Mouse (Mus musculus) MEL (cell line): ENCODE results near the gene 4933414I15Rik. TPM values are rescaled to one million over a fixed set of nuclear protein-coding genes. Genes with fewer than 3 reads are reported as not detected.

Experiments used
- DNase-seq: peaks from one replicate; pipeline ENCODE4 v3.0.0; 2011; ENCODE audit warnings: low read depth, low spot score
- H3K27ac ChIP-seq: 2 replicates; pipeline ENCODE4 v1.5.1; 2012; ENCODE audit warnings: low read depth, mild to moderate bottlenecking, control low read depth, low read length, moderate library complexity; ENCODE audit not compliant: control insufficient read depth
- H3K27me3 ChIP-seq, 2 experiments: fragments of 150-350 bp in 1 of 2; sonication (generic) in 1 of 2; 2 replicates each; pipeline ENCODE4 v1.6.1; 2012; ENCODE audit warnings: low read length in 2 of 2, mild to moderate bottlenecking in 2 of 2, improper control_type of control experiment in 1 of 2, moderate library complexity in 1 of 2; ENCODE audit not compliant: insufficient read depth in 2 of 2, control insufficient read depth in 1 of 2
- H3K36me3 ChIP-seq, 2 experiments: 2 replicates each; pipeline ENCODE4 v1.6.1; 2012 to 2014; ENCODE audit warnings: low read length in 2 of 2, improper control_type of control experiment in 1 of 2, inconsistent platforms in 1 of 2, mild to moderate bottlenecking in 1 of 2; ENCODE audit not compliant: insufficient read depth in 2 of 2, control insufficient read depth in 1 of 2
- H3K4me1 ChIP-seq, 2 experiments: fragments of 150-350 bp in 1 of 2; sonication (generic) in 1 of 2; 2 replicates each; pipeline ENCODE4 v1.6.1; 2012; ENCODE audit warnings: low read length in 2 of 2, improper control_type of control experiment in 1 of 2, mild to moderate bottlenecking in 1 of 2; ENCODE audit not compliant: insufficient read depth in 2 of 2, control insufficient read depth in 1 of 2
- H3K4me3 ChIP-seq, 2 experiments: fragments of 150-350 bp in 1 of 2; sonication (generic) in 1 of 2; 2 replicates each; pipeline ENCODE4 v1.5.1; 2012; ENCODE audit warnings: low read depth in 2 of 2, low read length in 2 of 2, mild to moderate bottlenecking in 2 of 2, moderate library complexity in 2 of 2, control low read depth in 1 of 2, improper control_type of control experiment in 1 of 2; ENCODE audit not compliant: control insufficient read depth in 1 of 2, insufficient read depth in 1 of 2
- H3K79me2 ChIP-seq: 2 replicates; pipeline ENCODE4 v1.6.1; 2012; ENCODE audit warnings: mild to moderate bottlenecking, low read length, moderate library complexity; ENCODE audit not compliant: control insufficient read depth, poor library complexity, insufficient read depth
- H3K9ac ChIP-seq: 2 replicates; pipeline ENCODE4 v1.6.1; 2012; ENCODE audit warnings: low read depth, mild to moderate bottlenecking, control low read depth, low read length, moderate library complexity; ENCODE audit not compliant: control insufficient read depth, poor library complexity, severe bottlenecking
- H3K9me3 ChIP-seq: fragments of 150-350 bp; sonication (generic); replicated peaks from 2 replicates; pipeline ENCODE4 v1.6.1; 2012; ENCODE audit warnings: mild to moderate bottlenecking, low read length, improper control_type of control experiment, moderate library complexity; ENCODE audit not compliant: insufficient read depth
- E2F4 ChIP-seq: IDR thresholded peaks from 2 replicates; pipeline ENCODE4 v1.6.1; 2011; ENCODE audit warnings: low read depth, low read length, improper control_type of control experiment, borderline replicate concordance
- ELF1 ChIP-seq: IDR thresholded peaks from 2 replicates; pipeline ENCODE4 v1.6.1; 2014; ENCODE audit warnings: low read depth, mild to moderate bottlenecking, inconsistent platforms, low read length, improper control_type of control experiment, moderate library complexity
- JUND ChIP-seq: IDR thresholded peaks from 2 replicates; pipeline ENCODE4 v1.6.1; 2011; ENCODE audit warnings: low read depth, mild to moderate bottlenecking, improper control_type of control experiment, low read length
- KAT2A ChIP-seq: conservative IDR thresholded peaks from 2 replicates; pipeline ENCODE4 v1.6.1; 2012; ENCODE audit warnings: low read depth, low read length, improper control_type of control experiment, inconsistent platforms
- MAZ ChIP-seq: IDR thresholded peaks from 2 replicates; pipeline ENCODE4 v1.6.1; 2012; ENCODE audit warnings: low read depth, mild to moderate bottlenecking, inconsistent platforms, low read length, improper control_type of control experiment
- MXI1 ChIP-seq: IDR thresholded peaks from 2 replicates; pipeline ENCODE4 v1.6.1; 2011; ENCODE audit warnings: mild to moderate bottlenecking, low read depth, low read length, improper control_type of control experiment
- MYB ChIP-seq: IDR thresholded peaks from 2 replicates; pipeline ENCODE4 v1.6.1; 2011; ENCODE audit warnings: mild to moderate bottlenecking, low read depth, low read length, improper control_type of control experiment
- NRF1 ChIP-seq: IDR thresholded peaks from 2 replicates; pipeline ENCODE4 v1.6.1; 2014; ENCODE audit warnings: low read depth, mild to moderate bottlenecking, inconsistent platforms, low read length, improper control_type of control experiment, moderate library complexity; ENCODE audit not compliant: poor library complexity, insufficient read depth, severe bottlenecking
- POLR2A ChIP-seq, 2 experiments: IDR thresholded peaks; 2 replicates each; pipeline ENCODE4 v1.6.1; 2011 to 2012; ENCODE audit warnings: low read length in 2 of 2, mild to moderate bottlenecking in 2 of 2, control low read depth in 1 of 2, improper control_type of control experiment in 1 of 2, low read depth in 1 of 2, moderate library complexity in 1 of 2; ENCODE audit not compliant: control insufficient read depth in 1 of 2, insufficient read depth in 1 of 2, poor library complexity in 1 of 2
- POLR2AphosphoS2 ChIP-seq: IDR thresholded peaks from 2 replicates; pipeline ENCODE4 v1.6.1; 2011; ENCODE audit warnings: low read length, improper control_type of control experiment
- POLR2AphosphoS5 ChIP-seq: IDR thresholded peaks from 2 replicates; pipeline ENCODE4 v1.6.1; 2012; ENCODE audit warnings: low read depth, borderline replicate concordance, mild to moderate bottlenecking, inconsistent platforms, low read length, moderate library complexity, mixed read lengths
- RAD21 ChIP-seq: IDR thresholded peaks from 2 replicates; pipeline ENCODE4 v1.6.1; 2011; ENCODE audit warnings: mild to moderate bottlenecking, low read depth, low read length, improper control_type of control experiment
- SIN3A ChIP-seq: IDR thresholded peaks from 2 replicates; pipeline ENCODE4 v1.6.1; 2012; ENCODE audit warnings: low read length, improper control_type of control experiment, inconsistent platforms
- SMC3 ChIP-seq: IDR thresholded peaks from 2 replicates; pipeline ENCODE4 v1.6.1; 2011; ENCODE audit warnings: low read depth, low read length, improper control_type of control experiment
- TAL1 ChIP-seq: IDR thresholded peaks from 2 replicates; pipeline ENCODE4 v1.6.1; 2012; ENCODE audit warnings: mild to moderate bottlenecking, inconsistent platforms, low read length, moderate library complexity, mixed read lengths
- USF1 ChIP-seq: IDR thresholded peaks from 2 replicates; pipeline ENCODE4 v1.6.1; 2014; ENCODE audit warnings: low read depth, mild to moderate bottlenecking, inconsistent platforms, low read length, improper control_type of control experiment, moderate library complexity
- ZKSCAN1 ChIP-seq: IDR thresholded peaks from 2 replicates; pipeline ENCODE4 v1.6.1; 2012; ENCODE audit warnings: low read depth, mild to moderate bottlenecking, inconsistent platforms, low read length, improper control_type of control experiment, moderate library complexity
- polyA plus RNA-seq, 2 experiments: library from polyadenylated mRNA; stranded (reverse) in 1 of 2; unstranded in 1 of 2; fragments of >175 nt in 1 of 2; fragments of >200 nt in 1 of 2; gene quantifications; 2 replicates each; pipeline versions ENCODE4 v1.2.1 to v1.2.4; 2012; ENCODE audit warnings: low replicate concordance in 2 of 2, low read depth in 1 of 2; ENCODE audit not compliant: insufficient read length in 2 of 2, insufficient read depth in 1 of 2, missing spikeins in 1 of 2
- total RNA-seq: library from RNA; depleted of rRNA; stranded (reverse); fragments of 300-350 nt; gene quantifications from 2 replicates; pipeline ENCODE4 v1.2.3, GENCODE M21; 2012

Gene 4933414I15Rik
- total and polyA plus RNA-seq, 3 experiments, result not detected

GRCm38 (mm10) chr11:50915671-50916320, 27.8 kb downstream of the 4933414I15Rik start, which contains the start of gene Zfp2:
Gene Zfp2 (minus strand): TSS chr11:50916165.
- Histone ChIP-seq H3K4me3 (no peak within 1 kb of the TSS), H3K9me3 (no peaks in the 10 kb centered on the region), H3K36me3 (no peaks in the 10 kb centered on the region), H3K27me3 (no peaks in the 10 kb centered on the region), H3K4me1 (no peaks in the 10 kb centered on the region), H3K79me2 (no peaks in the 10 kb centered on the region), H3K9ac (no peak within 1 kb of the TSS), H3K27ac (no peak within 1 kb of the TSS)
- TF ChIP-seq POLR2A (IDR thresholded peaks at IDR 0.05; ENCODE audit: control insufficient read depth in 1 of 2, insufficient read depth in 1 of 2, low read depth in 1 of 2, low read length in 2 of 2, poor library complexity in 1 of 2), result no peak
- no peak for TF ChIP-seq MYB
- no peak for TF ChIP-seq MXI1
- no peak for TF ChIP-seq USF1
- no peak for TF ChIP-seq NRF1
- no peak for TF ChIP-seq JUND
- TF ChIP-seq SMC3, result no peak
- no peak for TF ChIP-seq RAD21
- no peak for DNase-seq

DNA sequence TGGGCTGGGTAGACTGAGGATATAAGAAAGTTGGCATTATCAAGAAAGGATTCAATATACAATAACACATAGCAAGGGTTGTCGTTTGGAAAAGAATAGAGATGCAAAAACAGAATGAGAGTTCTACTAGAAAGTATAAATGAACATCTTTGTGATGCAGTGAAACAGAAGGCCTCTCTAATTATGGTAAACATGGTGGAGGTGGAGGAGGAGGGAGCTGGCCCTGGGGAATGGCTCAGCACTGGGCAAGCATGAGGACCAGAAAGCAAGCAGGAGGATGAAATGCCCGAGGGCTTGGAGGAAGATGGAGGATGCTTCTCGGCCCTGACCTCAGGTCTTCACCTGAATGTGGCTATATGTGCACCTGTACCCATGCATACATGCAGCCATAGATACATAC, 29.1 kb downstream of the 4933414I15Rik start:
- H3K79me2 ChIP-seq, result no peaks in the 10 kb centered on the region
- H3K27me3 ChIP-seq, result no peaks in the 10 kb centered on the region
- H3K9me3 ChIP-seq, result no peaks in the 10 kb centered on the region
- no peak for TF ChIP-seq ZKSCAN1
- no peak for TF ChIP-seq POLR2AphosphoS2
- TF ChIP-seq KAT2A, result no peak
- TF ChIP-seq E2F4, result no peak
- TF ChIP-seq SIN3A, result no peak
- TF ChIP-seq POLR2AphosphoS5, result no peak
- no peak for TF ChIP-seq TAL1
- TF ChIP-seq MAZ, result no peak
- no peak for TF ChIP-seq ELF1
- TF ChIP-seq, all 39 proteins: peak for 0
- DNase-seq, result no peak
- no peak overlapping the region for H3K9ac ChIP-seq
- H3K27ac ChIP-seq, result no peak overlapping the region
- H3K36me3 ChIP-seq, result no peaks in the 10 kb centered on the region
- H3K4me1 ChIP-seq, result no peaks in the 10 kb centered on the region
- H3K4me3 ChIP-seq, result no peak overlapping the region
